Mouse (Mus musculus): ENCODE measurements around the gene Wnt10b.

Gene Wnt10b

GRCm38 (mm10) chr15:98728366-98728765, 49.6 kb downstream of the Wnt10b start:
- peak; percentile 58 to 76 for DNase-seq

DNA sequence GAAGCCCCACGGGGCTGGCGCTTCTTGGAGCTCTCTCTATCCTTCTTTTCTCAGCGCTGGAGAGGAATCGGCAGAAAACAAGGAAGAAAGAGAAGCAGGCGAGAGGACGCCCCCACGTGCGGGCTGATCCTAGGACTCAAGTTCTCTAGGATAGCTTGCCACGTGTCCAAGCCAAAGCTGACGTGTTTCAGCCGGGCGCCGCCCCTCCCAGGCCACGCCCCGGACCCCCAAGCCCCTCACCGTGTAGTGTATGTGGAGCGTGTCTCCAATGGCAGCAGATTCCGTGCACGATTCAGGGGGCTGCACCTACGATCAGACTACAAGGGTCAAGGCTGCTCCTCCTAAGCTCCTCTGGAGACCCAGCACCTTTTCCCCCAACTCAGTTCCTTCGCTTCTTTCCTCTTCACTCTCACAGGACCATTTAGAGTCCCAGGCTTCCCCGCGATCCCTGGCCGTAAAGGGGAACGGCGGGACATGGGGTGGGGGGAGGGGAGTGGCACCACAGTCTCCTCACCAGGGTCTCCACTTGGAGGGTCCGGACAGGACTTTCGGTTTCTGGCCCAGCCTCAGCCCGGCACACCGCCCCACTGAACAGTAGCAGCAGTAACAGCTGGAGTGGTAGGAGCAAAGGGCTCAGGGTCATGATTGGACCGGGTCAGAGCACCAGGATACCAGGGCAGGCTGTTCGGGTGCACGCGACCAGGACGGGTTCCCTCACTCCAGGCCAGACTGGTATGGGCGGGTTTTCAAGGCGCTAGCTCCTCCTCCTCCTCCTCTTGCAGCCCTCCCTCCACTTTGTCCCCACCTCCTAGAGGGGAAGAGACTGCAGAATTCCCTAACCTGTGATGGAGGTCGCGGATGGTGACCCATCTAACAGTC, 50.3 kb downstream of the Wnt10b start, which contains the start of gene Fkbp11:
TSS of gene Fkbp11 (minus strand) at position 756 of the 879 bp plus-strand sequence.
- peak; percentile 77 to 89 for DNase-seq

DNA sequence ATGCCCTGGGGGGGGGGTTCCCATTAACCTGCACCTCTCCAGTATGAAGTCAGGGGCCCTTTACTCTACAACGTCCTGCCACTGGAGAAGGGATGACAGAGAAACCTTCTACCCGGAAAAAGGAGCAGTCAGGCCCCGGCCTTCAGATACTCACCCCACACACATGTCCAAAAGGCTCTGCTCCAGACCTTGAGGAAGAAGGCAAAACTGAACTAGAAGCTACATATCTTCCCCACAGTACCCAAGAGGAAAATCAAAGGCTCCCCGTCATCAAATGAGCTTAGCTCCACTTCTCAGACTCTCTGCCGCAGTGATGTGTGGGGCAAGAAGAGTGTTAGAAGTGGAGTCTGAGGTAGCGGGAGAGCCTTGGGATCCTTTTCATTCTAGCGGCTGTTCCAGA, 51.2 kb downstream of the Wnt10b start:
- no peak for DNase-seq

DNA sequence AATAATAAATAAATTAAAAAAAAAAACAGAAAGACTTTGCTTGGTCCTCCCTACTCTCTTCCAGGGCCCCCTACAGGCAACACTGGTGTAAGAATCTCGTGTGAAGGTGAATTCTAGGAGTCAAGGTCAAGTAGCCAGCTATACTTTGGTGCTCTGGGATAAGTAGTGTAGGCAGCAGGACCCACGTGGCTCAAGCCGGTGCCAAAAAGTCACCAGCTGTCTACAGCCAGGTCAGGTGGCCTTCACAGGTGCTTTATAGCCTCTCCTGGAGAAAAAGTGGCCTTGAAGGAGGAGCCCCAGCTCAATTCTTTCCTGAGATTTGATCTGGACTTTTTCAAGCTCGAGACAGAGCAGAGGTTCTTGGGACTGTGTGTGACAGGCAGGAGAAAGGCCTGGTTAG, 51.9 kb downstream of the Wnt10b start:
- peak; percentile 30 to 74 for DNase-seq

GRCm38 (mm10) chr15:98724441-98724840, 53.5 kb downstream of the Wnt10b start:
- DNase-seq: no peak

- peak; percentile 41 to 64 for DNase-seq
These were observed 55.1 kb downstream of the Wnt10b start for GRCm38 (mm10) chr15:98722854-98723253.

DNA sequence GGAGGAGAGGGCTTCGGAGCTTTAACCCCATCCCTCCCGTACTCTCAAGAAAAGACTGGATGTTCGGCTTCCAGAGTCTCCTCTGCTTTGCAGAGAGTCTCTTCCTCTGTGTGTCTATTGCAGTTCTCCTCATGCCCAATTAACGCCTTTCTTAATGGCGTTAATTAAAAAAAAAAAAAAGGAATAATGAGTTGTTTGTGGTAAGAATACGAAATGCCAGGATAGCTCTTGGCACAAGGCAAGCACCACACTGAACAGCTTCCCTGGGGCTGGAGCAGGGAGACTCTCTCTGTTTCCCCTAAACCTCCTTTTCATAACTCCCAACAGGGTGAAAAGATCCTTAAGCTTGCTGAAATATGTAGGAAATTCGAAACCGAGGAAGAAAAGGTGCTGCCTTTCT, 55.8 kb downstream of the Wnt10b start:
- no peak for DNase-seq
